Mouse (Mus musculus) forebrain, embryonic 16.5 days (tissue): Measurements from ENCODE around the gene Lmntd1. TPM values are rescaled to one million over a fixed set of nuclear protein-coding genes. Genes with fewer than 3 reads are reported as not detected.

Experiments
- ATAC-seq: fragments of 200-750 bp; cut with Nextera tagmentation; 2 replicates; pipeline ENCODE4 v1.8.0; 2017; ENCODE audit warnings: mild to moderate bottlenecking, moderate library complexity
- H3K27ac ChIP-seq: fragments of 300-500 bp; sonication (generic); 2 replicates; pipeline ENCODE4 v1.5.1; 2014; ENCODE audit warnings: low read length, control low read depth
- H3K27me3 ChIP-seq: fragments of 300-500 bp; sonication (generic); replicated peaks from 2 replicates; pipeline ENCODE4 v1.6.1; 2014; ENCODE audit warnings: low read length; ENCODE audit not compliant: control insufficient read depth, insufficient read depth
- H3K36me3 ChIP-seq: fragments of 300-500 bp; sonication (generic); 2 replicates; pipeline ENCODE4 v1.6.1; 2014; ENCODE audit not compliant: control insufficient read depth, insufficient read depth
- H3K4me1 ChIP-seq: fragments of 300-500 bp; sonication (generic); replicated peaks from 2 replicates; pipeline ENCODE4 v1.6.1; 2014; ENCODE audit warnings: low read length; ENCODE audit not compliant: control insufficient read depth, insufficient read depth
- H3K4me2 ChIP-seq: fragments of 300-500 bp; sonication (generic); 2 replicates; pipeline ENCODE4 v1.6.1; 2014; ENCODE audit warnings: mild to moderate bottlenecking, low read length, control low read depth
- H3K4me3 ChIP-seq: fragments of 300-500 bp; sonication (generic); replicated peaks from 2 replicates; pipeline ENCODE4 v1.5.1; 2014; ENCODE audit warnings: mild to moderate bottlenecking, low read length, control low read depth
- H3K9ac ChIP-seq: fragments of 300-500 bp; sonication (generic); replicated peaks from 2 replicates; pipeline ENCODE4 v1.6.1; 2014; ENCODE audit warnings: low read depth, low read length, control low read depth
- H3K9me3 ChIP-seq: fragments of 300-500 bp; sonication (generic); 2 replicates; pipeline ENCODE4 v1.6.1; 2016; ENCODE audit warnings: low read length; ENCODE audit not compliant: control insufficient read depth
- WGBS: fragments of 180-500 bp; shearing (Covaris S2); extraction: QIAGEN DNeasy Blood & Tissue Kit; methylation state at CpG from one replicate; pipeline ENCODE4 v1.1.7; 2014; 5-methylcytosine and 5-hydroxymethylcytosine counted together
- polyA plus RNA-seq: library from polyadenylated mRNA; unstranded; fragments of >200 nt; fragmentation: Nextera tagmentation; extraction: Ambion mirVana; gene quantifications from 2 replicates; pipeline ENCODE4 v1.2.1, GENCODE M21; 2015

The Lmntd1 gene
- polyA plus RNA-seq, 1 experiment from 2014 or later, result 0.73 TPM

DNA sequence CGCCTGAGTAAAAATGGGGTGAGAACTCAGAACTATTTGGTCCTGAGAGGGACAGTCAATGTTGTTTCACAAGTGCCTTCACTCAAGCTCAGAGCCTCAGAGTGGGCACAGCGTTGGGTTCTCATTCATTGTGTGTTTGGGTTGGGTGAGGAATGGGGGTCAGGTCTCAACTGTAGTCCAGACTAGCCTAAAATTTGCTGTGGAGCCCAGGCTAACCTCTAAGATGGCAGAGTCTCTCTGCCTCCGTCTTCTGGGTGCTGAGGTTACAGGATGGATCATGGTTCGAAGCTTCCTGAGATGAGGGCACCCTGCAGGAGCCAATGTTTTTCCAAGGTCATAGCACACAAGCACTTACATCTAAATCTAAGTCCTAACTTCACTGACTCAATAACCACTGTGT is 37.4 kb downstream of the Lmntd1 start:
- ATAC-seq, result no peak

DNA sequence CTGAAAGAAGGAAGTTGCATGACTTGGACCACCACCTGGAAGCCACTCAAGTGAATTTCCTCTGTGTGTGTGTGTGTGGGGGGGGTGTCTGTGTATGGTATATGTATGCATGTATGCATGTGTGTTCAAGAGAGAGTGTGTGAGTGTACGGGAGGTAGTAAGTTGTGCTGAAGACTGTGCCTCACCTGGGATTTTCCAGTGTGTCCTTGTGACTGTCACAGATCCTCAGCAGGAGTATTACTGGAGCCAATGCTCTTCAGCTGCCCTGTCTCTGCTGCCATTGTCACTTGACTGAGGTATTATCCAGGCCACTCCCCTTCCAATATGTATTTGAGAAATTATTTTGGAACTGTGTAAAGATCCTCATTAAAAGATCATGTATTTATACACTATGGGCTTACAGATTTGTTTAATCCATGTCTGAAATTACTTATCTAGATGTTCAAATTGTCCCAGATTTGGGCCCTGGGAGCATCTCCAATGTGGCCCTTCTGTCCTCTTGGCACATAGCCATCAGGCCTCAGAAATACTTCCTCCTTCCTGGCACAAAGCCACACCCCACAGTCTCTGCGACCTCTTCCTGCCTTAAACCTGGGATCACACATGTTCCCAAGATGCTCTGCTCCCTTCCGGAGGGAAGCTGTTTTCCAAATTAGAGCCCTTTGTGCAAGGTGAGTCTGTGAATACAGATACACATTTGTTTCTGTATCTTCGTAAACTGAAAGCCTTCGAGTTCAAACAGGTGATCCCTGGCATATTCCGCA is 40.7 kb downstream of the Lmntd1 start:
- H3K9me3 ChIP-seq, result no peaks in the 10 kb centered on the region
- H3K4me2 ChIP-seq, result no peak overlapping the region
- H3K9ac ChIP-seq, result no peak overlapping the region
- H3K27me3 ChIP-seq, result no peaks in the 10 kb centered on the region
- peaks cover 3% of the 10 kb centered on the region for H3K4me1 ChIP-seq
- no peak for ATAC-seq
- WGBS, result 80% methylated on average over 6 of the region's 6 CpGs
- no peaks in the 10 kb centered on the region for H3K36me3 ChIP-seq
- H3K27ac ChIP-seq, result no peak overlapping the region
- H3K4me3 ChIP-seq, result no peak overlapping the region

More for the DNA sequence above, 37.4 kb downstream of the Lmntd1 start:
- whole genome bisulfite sequencing, result 93% methylated on average over 4 of the region's 4 CpGs
- no peaks in the 10 kb centered on the region for H3K27me3 ChIP-seq
- H3K9ac ChIP-seq, result no peak overlapping the region
- no peaks in the 10 kb centered on the region for H3K36me3 ChIP-seq
- no peaks in the 10 kb centered on the region for H3K9me3 ChIP-seq
- peaks cover 9% of the 10 kb centered on the region for H3K4me1 ChIP-seq
- no peak overlapping the region for H3K4me3 ChIP-seq
- no peak overlapping the region for H3K4me2 ChIP-seq
- no peak overlapping the region for H3K27ac ChIP-seq

DNA sequence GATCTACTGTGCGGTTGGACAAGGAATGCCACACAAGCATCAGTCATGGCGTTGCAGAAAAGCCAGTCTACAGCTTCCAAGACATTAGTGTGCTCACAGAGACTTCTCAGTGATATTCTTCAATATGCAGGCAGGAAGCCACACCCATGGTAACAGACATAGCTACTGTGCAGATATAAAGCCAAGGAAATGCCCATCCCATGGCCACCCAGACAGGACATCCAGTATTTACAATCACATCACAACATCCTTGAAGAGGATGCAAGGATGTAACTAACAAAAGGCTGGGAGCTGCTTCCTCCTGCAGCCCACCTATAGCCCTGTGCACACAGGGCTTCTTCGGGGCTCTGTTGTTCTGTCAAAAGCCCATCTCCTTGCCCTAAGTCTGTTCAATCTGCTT is 45.4 kb downstream of the Lmntd1 start:
- Histone ChIP-seq H3K36me3 (no peaks in the 10 kb centered on the region), H3K9me3 (no peaks in the 10 kb centered on the region), H3K4me1 (no peaks in the 10 kb centered on the region), H3K27ac (no peak overlapping the region), H3K4me2 (no peak overlapping the region), H3K4me3 (no peak overlapping the region), H3K27me3 (no peaks in the 10 kb centered on the region), H3K9ac (no peak overlapping the region)
- ATAC-seq, result no peak
- 90% methylated on average over 3 of the region's 3 CpGs for WGBS

DNA sequence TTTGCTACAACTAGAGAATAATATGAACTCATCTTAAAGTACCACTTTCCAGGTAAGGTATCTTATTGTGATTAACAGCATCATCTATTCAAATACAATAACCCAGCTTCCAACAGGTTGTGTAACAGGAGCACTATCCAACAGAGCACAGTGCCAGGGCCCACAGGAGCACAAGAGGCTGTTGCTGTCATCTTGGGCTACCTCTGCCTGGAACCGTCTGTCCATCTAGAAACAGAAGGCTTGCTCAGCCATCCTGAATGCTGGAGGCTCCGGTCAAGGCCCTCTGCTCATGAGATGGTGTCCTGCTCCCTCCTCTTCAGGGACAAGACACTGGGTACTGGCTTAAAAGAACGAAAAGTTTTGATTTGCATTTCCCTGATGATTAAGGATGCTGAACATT is 46.3 kb downstream of the Lmntd1 start:
- Histone ChIP-seq H3K27ac (no peak overlapping the region), H3K9ac (no peak overlapping the region), H3K4me1 (no peaks in the 10 kb centered on the region), H3K4me3 (no peak overlapping the region), H3K4me2 (no peak overlapping the region), H3K27me3 (no peaks in the 10 kb centered on the region), H3K9me3 (no peaks in the 10 kb centered on the region), H3K36me3 (no peaks in the 10 kb centered on the region)
- no peak for ATAC-seq
- WGBS, result 84% methylated on average over 3 of the region's 3 CpGs

DNA sequence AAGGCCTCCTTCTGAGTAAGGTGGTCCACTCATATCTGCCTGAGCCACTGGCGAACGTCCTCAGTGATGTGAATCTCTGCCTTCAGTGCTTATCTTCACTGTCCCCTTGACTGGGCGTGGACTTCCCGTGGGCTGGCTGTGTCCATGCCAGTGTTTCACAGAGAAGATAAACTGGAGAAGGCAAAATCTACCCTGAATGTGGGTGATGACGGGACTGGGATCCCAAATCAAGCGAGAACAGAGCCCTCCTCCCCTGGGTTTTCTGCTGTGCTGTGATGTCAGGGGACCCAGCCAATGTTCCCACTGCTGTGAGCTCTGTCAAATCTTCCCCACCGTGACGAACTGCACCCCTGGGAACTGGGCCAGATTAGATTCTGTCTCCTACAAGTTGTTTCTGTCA is 46.8 kb downstream of the Lmntd1 start:
- no peak overlapping the region for H3K9ac ChIP-seq
- no peaks in the 10 kb centered on the region for H3K27me3 ChIP-seq
- H3K4me3 ChIP-seq, result no peak overlapping the region
- no peak overlapping the region for H3K27ac ChIP-seq
- H3K36me3 ChIP-seq, result no peaks in the 10 kb centered on the region
- H3K4me2 ChIP-seq, result no peak overlapping the region
- H3K4me1 ChIP-seq, result no peaks in the 10 kb centered on the region
- WGBS, result 67% methylated on average over 8 of the region's 8 CpGs
- no peak for ATAC-seq
- no peaks in the 10 kb centered on the region for H3K9me3 ChIP-seq

DNA sequence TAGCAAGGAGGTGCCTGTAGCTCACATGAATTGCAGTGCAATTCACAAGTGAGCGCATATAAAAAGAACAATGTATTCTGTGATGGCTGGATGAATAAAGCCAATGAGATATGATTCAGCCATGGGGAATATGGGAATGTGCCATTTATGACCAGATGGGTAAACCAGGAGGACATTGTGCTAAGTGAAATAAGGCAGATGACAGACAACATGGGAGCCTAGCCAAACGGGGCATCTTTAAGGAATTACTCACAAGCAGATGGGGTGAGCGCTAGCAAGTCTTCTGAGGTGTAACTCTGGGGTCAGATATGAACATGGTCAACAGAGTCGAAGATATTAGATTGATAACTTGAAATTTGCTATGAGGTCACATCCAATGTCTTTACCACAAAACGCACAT is 48.5 kb downstream of the Lmntd1 start:
- Histone ChIP-seq H3K9me3 (no peaks in the 10 kb centered on the region), H3K4me1 (no peaks in the 10 kb centered on the region)
- WGBS, result 94% methylated on average over 5 of the region's 5 CpGs

DNA sequence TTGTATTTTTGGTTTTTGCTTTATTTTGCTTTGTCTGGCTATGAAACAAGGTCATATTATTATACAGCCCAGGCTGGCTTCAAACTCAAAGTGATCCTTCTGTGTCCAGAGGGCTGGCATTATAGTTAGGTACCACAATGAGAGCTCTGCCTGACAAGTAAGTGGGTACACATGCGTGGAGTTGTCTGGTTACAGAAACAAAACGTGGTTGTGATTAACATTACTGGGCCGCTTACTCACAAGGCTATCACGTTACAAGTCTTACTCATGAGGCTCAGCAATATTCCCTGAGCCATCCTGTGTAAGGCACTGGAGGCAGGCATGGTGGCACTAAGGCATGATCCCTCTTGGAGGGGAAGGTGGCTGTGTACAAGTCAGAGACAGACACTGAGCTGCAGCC is 49.4 kb downstream of the Lmntd1 start:
- H3K4me1 ChIP-seq, result no peaks in the 10 kb centered on the region
- H3K9ac ChIP-seq, result no peak overlapping the region
- no peak overlapping the region for H3K27ac ChIP-seq
- no peak overlapping the region for H3K4me2 ChIP-seq
- WGBS, result 81% methylated on average over 4 of the region's 4 CpGs
- no peaks in the 10 kb centered on the region for H3K27me3 ChIP-seq
- no peaks in the 10 kb centered on the region for H3K36me3 ChIP-seq
- H3K9me3 ChIP-seq, result no peaks in the 10 kb centered on the region
- no peak for ATAC-seq
- H3K4me3 ChIP-seq, result no peak overlapping the region

More for the DNA sequence above, 48.5 kb downstream of the Lmntd1 start:
- ATAC-seq, result no peak
- no peak overlapping the region for H3K27ac ChIP-seq
- H3K27me3 ChIP-seq, result no peaks in the 10 kb centered on the region
- no peak overlapping the region for H3K4me2 ChIP-seq
- H3K4me3 ChIP-seq, result no peak overlapping the region
- no peak overlapping the region for H3K9ac ChIP-seq
- no peaks in the 10 kb centered on the region for H3K36me3 ChIP-seq

DNA sequence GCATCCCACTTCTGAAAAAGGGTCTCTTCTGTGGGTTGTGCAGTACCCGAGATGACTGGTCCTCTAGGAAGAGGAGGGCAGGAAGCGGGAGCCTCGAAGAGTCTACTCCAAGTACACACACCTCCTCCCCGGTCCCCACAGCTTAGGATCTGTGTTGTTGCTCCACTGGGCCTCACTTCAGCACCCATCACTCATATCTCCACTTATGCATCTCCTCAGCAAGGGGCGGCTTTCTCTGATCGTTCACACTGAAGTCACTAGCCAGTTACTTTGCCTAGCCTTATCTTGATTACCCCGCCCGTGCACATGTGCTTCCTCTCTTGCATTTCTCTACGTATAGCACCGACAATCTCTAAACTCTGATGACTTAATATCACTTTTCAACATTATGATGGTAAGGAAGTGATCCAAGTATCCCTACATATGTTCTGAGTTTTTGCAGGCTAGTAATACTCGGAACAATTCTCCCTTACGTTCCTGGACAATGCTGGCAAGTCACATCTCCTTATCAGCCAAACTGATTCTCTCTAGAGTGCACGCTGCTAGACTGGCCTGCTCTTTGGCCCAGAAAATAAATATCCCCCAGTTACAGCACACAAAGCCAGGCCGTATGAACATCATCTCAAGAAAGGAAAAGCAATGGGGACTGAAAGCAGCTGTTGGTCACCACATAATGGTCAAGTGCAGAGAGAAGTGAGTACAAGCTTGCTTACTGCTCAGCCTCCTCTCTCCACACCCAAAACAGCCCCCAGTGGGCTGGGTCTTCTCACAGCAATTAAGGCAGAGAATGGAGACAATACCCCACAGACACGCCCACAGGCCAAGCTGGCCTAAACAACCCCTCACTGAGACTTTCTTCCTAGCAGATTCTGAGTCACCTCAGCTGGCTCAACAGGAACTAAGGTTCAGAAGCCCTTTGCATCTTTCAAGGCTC is 56.8 kb downstream of the Lmntd1 start:
- no peak for ATAC-seq
- Histone ChIP-seq H3K27me3 (no peaks in the 10 kb centered on the region), H3K4me3 (no peak overlapping the region), H3K9ac (no peak overlapping the region), H3K36me3 (no peaks in the 10 kb centered on the region), H3K4me1 (no peaks in the 10 kb centered on the region), H3K9me3 (0 out of 2 replicates have a peak, but pooled peaks cover 2% of the 10 kb centered on the region), H3K4me2 (no peak overlapping the region), H3K27ac (no peak overlapping the region)
- WGBS, result 89% methylated on average over 15 of the region's 15 CpGs

DNA sequence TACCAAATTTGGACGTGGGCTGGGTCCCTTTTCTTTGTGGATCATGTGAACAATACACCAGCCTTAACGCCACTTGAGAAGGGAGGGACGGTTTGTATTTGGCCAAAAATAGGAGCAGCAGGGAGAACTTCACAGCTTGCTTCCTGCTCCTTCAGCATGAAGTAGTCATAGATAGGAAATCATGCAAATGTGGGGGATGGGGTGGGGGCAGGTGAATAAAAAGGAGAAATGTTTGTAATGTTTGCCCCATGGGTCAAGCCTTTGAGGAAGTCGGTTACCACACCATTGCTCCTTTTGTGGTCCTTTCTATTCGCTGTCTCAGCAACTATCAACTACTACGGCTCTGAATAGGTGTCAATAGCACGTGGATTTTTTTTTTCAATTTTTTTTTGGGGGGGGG is 60.9 kb downstream of the Lmntd1 start:
- 65% methylated on average over 7 of the region's 7 CpGs for WGBS
- no peak overlapping the region for H3K9ac ChIP-seq
- H3K9me3 ChIP-seq, result 0 out of 2 replicates have a peak, but pooled peaks cover under 1% of the 10 kb centered on the region
- H3K36me3 ChIP-seq, result no peaks in the 10 kb centered on the region
- H3K4me2 ChIP-seq, result no peak overlapping the region
- no peaks in the 10 kb centered on the region for H3K4me1 ChIP-seq
- no peak for ATAC-seq
- H3K27me3 ChIP-seq, result no peaks in the 10 kb centered on the region
- H3K27ac ChIP-seq, result no peak overlapping the region
- H3K4me3 ChIP-seq, result no peak overlapping the region
